Mouse (Mus musculus) limb, embryonic 13.5 days (tissue): ENCODE data around the gene Ccdc167. TPM values are rescaled to one million over a fixed set of nuclear protein-coding genes. Genes with fewer than 3 reads are reported as not detected.

Source experiments
- ATAC-seq: fragments of 200-750 bp; cut with Nextera tagmentation; 2 replicates; pipeline ENCODE4 v1.8.0; 2017; ENCODE audit warnings: low read depth, moderate number of reproducible peaks, moderate TSS enrichment; ENCODE audit not compliant: low FRiP score
- H3K27ac ChIP-seq: fragments of 300-500 bp; sonication (generic); 2 replicates; pipeline ENCODE4 v1.5.1; 2015; ENCODE audit warnings: inconsistent platforms, mild to moderate bottlenecking, moderate library complexity
- H3K27me3 ChIP-seq: fragments of 300-500 bp; sonication (generic); 2 replicates; pipeline ENCODE4 v1.6.1; 2015; ENCODE audit warnings: mild to moderate bottlenecking, inconsistent platforms
- H3K36me3 ChIP-seq: fragments of 300-500 bp; sonication (generic); 2 replicates; pipeline ENCODE4 v1.6.1; 2015; ENCODE audit warnings: inconsistent platforms, mild to moderate bottlenecking, moderate library complexity
- H3K4me1 ChIP-seq: fragments of 300-500 bp; sonication (generic); 2 replicates; pipeline ENCODE4 v1.6.1; 2015; ENCODE audit warnings: inconsistent platforms
- H3K4me2 ChIP-seq: fragments of 300-500 bp; sonication (generic); replicated peaks from 2 replicates; pipeline ENCODE4 v1.6.1; 2015; ENCODE audit warnings: inconsistent platforms, mild to moderate bottlenecking, moderate library complexity
- H3K4me3 ChIP-seq: fragments of 300-500 bp; sonication (generic); 2 replicates; pipeline ENCODE4 v1.5.1; 2015; ENCODE audit warnings: moderate library complexity, mild to moderate bottlenecking, inconsistent platforms
- H3K9ac ChIP-seq: fragments of 300-500 bp; sonication (generic); 2 replicates; pipeline ENCODE4 v1.6.1; 2015; ENCODE audit warnings: mild to moderate bottlenecking, inconsistent platforms
- H3K9me3 ChIP-seq: fragments of 300-500 bp; sonication (generic); 2 replicates; pipeline ENCODE4 v1.6.1; 2016; ENCODE audit warnings: inconsistent platforms
- WGBS: fragments of 180-500 bp; shearing (Covaris S2); methylation state at CpG from one replicate; pipeline ENCODE4 v1.1.7; 2015; 5-methylcytosine and 5-hydroxymethylcytosine counted together
- polyA plus RNA-seq: library from polyadenylated mRNA; unstranded; fragments of >200 nt; fragmentation: Nextera tagmentation; extraction: Ambion mirVana; gene quantifications from 2 replicates; pipeline ENCODE4 v1.2.1, GENCODE M21; 2015

Ccdc167 gene
- 12.7 and 14.4 TPM in 2 replicates for polyA plus RNA-seq

GRCm38 (mm10) chr17:29716732-29717445, at the start of gene Ccdc167:
TSS of gene Ccdc167 (minus strand) at chr17:29717044.
- Histone ChIP-seq H3K27me3 (no peaks in the 10 kb centered on the region), H3K4me2 (peak within 1 kb of the TSS; percentile 78), H3K9me3 (no peaks in the 10 kb centered on the region), H3K27ac (peak within 1 kb of the TSS; percentile 23; the same call in 1 of the 2 replicates), H3K4me1 (peaks cover 29% of the 10 kb centered on the region), H3K4me3 (peak within 1 kb of the TSS; percentile 59), H3K9ac (peak within 1 kb of the TSS; percentile 74), H3K36me3 (peaks cover 6% of the 10 kb centered on the region; the same call in 1 of the 2 replicates)
- WGBS = 5% methylated on average over 41 of the region's 41 CpGs
- ATAC-seq = peak; percentile 94

GRCm38 (mm10) chr17:29765380-29765779, 48.5 kb upstream of the Ccdc167 start:
- no peaks in the 10 kb centered on the region for H3K36me3 ChIP-seq
- ATAC-seq = no peak
- no peaks in the 10 kb centered on the region for H3K9me3 ChIP-seq
- no peak overlapping the region for H3K4me3 ChIP-seq
- H3K27ac ChIP-seq = no peak overlapping the region
- H3K4me1 ChIP-seq = peaks cover 32% of the 10 kb centered on the region
- H3K4me2 ChIP-seq = no peak overlapping the region
- H3K9ac ChIP-seq = no peak overlapping the region
- H3K27me3 ChIP-seq = no peaks in the 10 kb centered on the region
- WGBS = 80% methylated on average over 9 of the region's 9 CpGs

- Histone ChIP-seq H3K36me3 (no peaks in the 10 kb centered on the region), H3K4me1 (peaks cover 19% of the 10 kb centered on the region), H3K4me2 (no peak overlapping the region), H3K27me3 (no peaks in the 10 kb centered on the region), H3K27ac (no peak overlapping the region), H3K9me3 (no peaks in the 10 kb centered on the region), H3K9ac (no peak overlapping the region), H3K4me3 (no peak overlapping the region)
- WGBS = 71% methylated on average over 8 of the region's 8 CpGs
- no peak for ATAC-seq
Measured at GRCm38 (mm10) chr17:29762551-29762950, 45.7 kb upstream of the Ccdc167 start.

- H3K9ac ChIP-seq = no peak overlapping the region
- peaks cover 13% of the 10 kb centered on the region for H3K4me1 ChIP-seq
- no peak overlapping the region for H3K4me3 ChIP-seq
- H3K4me2 ChIP-seq = no peak overlapping the region
- ATAC-seq = no peak
- no peaks in the 10 kb centered on the region for H3K9me3 ChIP-seq
- no peaks in the 10 kb centered on the region for H3K36me3 ChIP-seq
- H3K27me3 ChIP-seq = no peaks in the 10 kb centered on the region
- WGBS = 84% methylated on average over 9 of the region's 9 CpGs
- no peak overlapping the region for H3K27ac ChIP-seq
Measured at GRCm38 (mm10) chr17:29761938-29762337, 45.1 kb upstream of the Ccdc167 start.

GRCm38 (mm10) chr17:29760404-29761375, 43.8 kb upstream of the Ccdc167 start:
- Histone ChIP-seq H3K36me3 (no peaks in the 10 kb centered on the region), H3K4me1 (peaks cover 15% of the 10 kb centered on the region), H3K4me3 (no peak overlapping the region), H3K9ac (no peak overlapping the region), H3K4me2 (no peak overlapping the region), H3K27ac (no peak overlapping the region), H3K27me3 (no peaks in the 10 kb centered on the region), H3K9me3 (no peaks in the 10 kb centered on the region)
- 84% methylated on average over 20 of the region's 21 CpGs for WGBS
- ATAC-seq = no peak

GRCm38 (mm10) chr17:29759963-29760362, 43.1 kb upstream of the Ccdc167 start:
- Histone ChIP-seq H3K27me3 (no peaks in the 10 kb centered on the region), H3K4me2 (peak overlapping the region; percentile 45), H3K4me3 (no peak overlapping the region), H3K9ac (no peak overlapping the region), H3K36me3 (no peaks in the 10 kb centered on the region), H3K4me1 (peaks cover 17% of the 10 kb centered on the region), H3K27ac (no peak overlapping the region), H3K9me3 (no peaks in the 10 kb centered on the region)
- ATAC-seq = no peak
- 58% methylated on average over 19 of the region's 19 CpGs for WGBS

- peaks cover 22% of the 10 kb centered on the region for H3K4me1 ChIP-seq
- H3K9me3 ChIP-seq = no peaks in the 10 kb centered on the region
- H3K36me3 ChIP-seq = no peaks in the 10 kb centered on the region
- no peak overlapping the region for H3K4me3 ChIP-seq
- no peaks in the 10 kb centered on the region for H3K27me3 ChIP-seq
- H3K4me2 ChIP-seq = no peak overlapping the region
- H3K27ac ChIP-seq = no peak overlapping the region
- no peak for ATAC-seq
- no peak overlapping the region for H3K9ac ChIP-seq
- 60% methylated on average over 10 of the region's 10 CpGs for WGBS
Measured at GRCm38 (mm10) chr17:29756381-29756780, 39.5 kb upstream of the Ccdc167 start.

- Histone ChIP-seq H3K9ac (no peak overlapping the region), H3K9me3 (no peaks in the 10 kb centered on the region), H3K4me3 (no peak overlapping the region), H3K4me1 (peaks cover 26% of the 10 kb centered on the region), H3K27me3 (no peaks in the 10 kb centered on the region), H3K4me2 (no peak overlapping the region), H3K36me3 (no peaks in the 10 kb centered on the region), H3K27ac (no peak overlapping the region)
- no peak for ATAC-seq
- WGBS = 42% methylated on average over 4 of the region's 4 CpGs
Measured at GRCm38 (mm10) chr17:29754510-29754909, 37.7 kb upstream of the Ccdc167 start.

GRCm38 (mm10) chr17:29747466-29747865, 30.6 kb upstream of the Ccdc167 start:
- WGBS = 59% methylated on average over 6 of the region's 6 CpGs
- Histone ChIP-seq H3K27me3 (peaks cover 6% of the 10 kb centered on the region), H3K4me3 (no peak overlapping the region), H3K4me1 (peaks cover 24% of the 10 kb centered on the region), H3K9ac (no peak overlapping the region), H3K9me3 (no peaks in the 10 kb centered on the region), H3K27ac (no peak overlapping the region), H3K36me3 (no peaks in the 10 kb centered on the region), H3K4me2 (no peak overlapping the region)
- ATAC-seq = no peak

- ATAC-seq = no peak
- WGBS = 44% methylated on average over 22 of the region's 22 CpGs
- H3K4me2 ChIP-seq = no peak overlapping the region; the same call in 1 of the 2 replicates
Measured at GRCm38 (mm10) chr17:29737849-29738804, 21.3 kb upstream of the Ccdc167 start.

GRCm38 (mm10) chr17:29736448-29737014, 19.7 kb upstream of the Ccdc167 start:
- Histone ChIP-seq H3K36me3 (no peaks in the 10 kb centered on the region), H3K4me1 (peaks cover 17% of the 10 kb centered on the region), H3K9ac (no peak overlapping the region), H3K27me3 (no peaks in the 10 kb centered on the region), H3K4me3 (no peak overlapping the region), H3K4me2 (no peak overlapping the region), H3K9me3 (no peaks in the 10 kb centered on the region), H3K27ac (no peak overlapping the region)
- no peak for ATAC-seq
- 35% methylated on average over 15 of the region's 15 CpGs for whole genome bisulfite sequencing

More at GRCm38 (mm10) chr17:29737849-29738804, 21.3 kb upstream of the Ccdc167 start:
- H3K27ac ChIP-seq = no peak overlapping the region
- no peak overlapping the region for H3K4me3 ChIP-seq
- no peaks in the 10 kb centered on the region for H3K9me3 ChIP-seq
- no peaks in the 10 kb centered on the region for H3K27me3 ChIP-seq
- 0 out of 2 replicates have a peak overlapping the region, but pooled peaks have one; percentile 19 for H3K9ac ChIP-seq
- H3K36me3 ChIP-seq = no peaks in the 10 kb centered on the region
- peaks cover 13% of the 10 kb centered on the region for H3K4me1 ChIP-seq
